Mouse (Mus musculus): ENCODE results near the gene Dnajc7. TPM values are rescaled to one million over a fixed set of nuclear protein-coding genes. Genes with fewer than 3 reads are reported as not detected.
"Not testable (repeated sequence)": the region's sequence is repeated elsewhere in the genome, so short reads cannot be mapped to it uniquely, and the experiment has no call there.

Dnajc7 gene
- polyA plus RNA-seq, 1 experiment from 2014 or later: 238 TPM

GRCm38 (mm10) chr11:100628862-100629352, 8.9 kb upstream of the Dnajc7 start:
- Histone ChIP-seq H3K9ac (no peak overlapping the region), H3K4me3 (replicated peaks) (no peak overlapping the region)
- WGBS: 25% methylated on average over 13 of the region's 13 CpGs

GRCm38 (mm10) chr11:100628056-100628455, 8.1 kb upstream of the Dnajc7 start:
- H3K9me3 ChIP-seq (replicated peaks): no peaks in the 10 kb centered on the region
- no peak overlapping the region for H3K9ac ChIP-seq
- no peak overlapping the region for H3K27ac ChIP-seq
- 90% methylated on average over 5 of the region's 5 CpGs for WGBS
- no peak for ATAC-seq (replicated peaks; ENCODE audit: low FRiP score)
- no peak overlapping the region for H3K4me2 ChIP-seq
- peaks cover 22% of the 10 kb centered on the region for H3K4me1 ChIP-seq
- H3K36me3 ChIP-seq: peaks cover 28% of the 10 kb centered on the region
- no peak overlapping the region for H3K4me3 ChIP-seq (replicated peaks)
- peaks cover 3% of the 10 kb centered on the region; the same call in 1 of the 2 replicates for H3K27me3 ChIP-seq

More at GRCm38 (mm10) chr11:100628862-100629352, 8.9 kb upstream of the Dnajc7 start:
- H3K9me3 ChIP-seq (replicated peaks): no peaks in the 10 kb centered on the region
- 0 out of 2 replicates have a peak overlapping the region, but pooled peaks have one; percentile 24 for H3K27ac ChIP-seq
- H3K4me1 ChIP-seq: peaks cover 16% of the 10 kb centered on the region
- ATAC-seq (replicated peaks; ENCODE audit: low FRiP score): peak; percentile 16; the same call in 1 of the 2 replicates
- H3K4me2 ChIP-seq: no peak overlapping the region; the same call in 1 of the 2 replicates
- peaks cover 28% of the 10 kb centered on the region for H3K36me3 ChIP-seq
- peaks cover 8% of the 10 kb centered on the region; the same call in 1 of the 2 replicates for H3K27me3 ChIP-seq

- Histone ChIP-seq H3K27me3 (peaks cover 3% of the 10 kb centered on the region; the same call in 1 of the 2 replicates), H3K4me3 (replicated peaks) (no peak overlapping the region), H3K4me2 (no peak overlapping the region), H3K4me1 (peaks cover 27% of the 10 kb centered on the region), H3K9me3 (replicated peaks) (no peaks in the 10 kb centered on the region), H3K36me3 (peaks cover 28% of the 10 kb centered on the region), H3K9ac (no peak overlapping the region), H3K27ac (no peak overlapping the region)
- WGBS: 19% methylated on average over 9 of the region's 9 CpGs
- ATAC-seq (replicated peaks; ENCODE audit: low FRiP score): peak; percentile 56; the same call in 1 of the 2 replicates
These were observed 6.8 kb upstream of the Dnajc7 start for GRCm38 (mm10) chr11:100626701-100627195.

- Histone ChIP-seq H3K4me2 (no peak overlapping the region), H3K36me3 (peaks cover 28% of the 10 kb centered on the region), H3K9me3 (replicated peaks) (no peaks in the 10 kb centered on the region), H3K4me3 (replicated peaks) (no peak overlapping the region), H3K4me1 (peaks cover 27% of the 10 kb centered on the region), H3K9ac (no peak overlapping the region), H3K27me3 (peaks cover 3% of the 10 kb centered on the region; the same call in 1 of the 2 replicates), H3K27ac (no peak overlapping the region)
- 90% methylated on average over 23 of the region's 23 CpGs for WGBS
- no peak for ATAC-seq (replicated peaks; ENCODE audit: low FRiP score)
These were observed 6.1 kb upstream of the Dnajc7 start for GRCm38 (mm10) chr11:100625754-100626700.

GRCm38 (mm10) chr11:100623867-100624266, 3.9 kb upstream of the Dnajc7 start:
- peak overlapping the region; percentile 41; the same call in 1 of the 2 replicates for H3K27ac ChIP-seq

GRCm38 (mm10) chr11:100622714-100623113, 2.7 kb upstream of the Dnajc7 start:
- H3K9ac ChIP-seq: peak overlapping the region; percentile 72
- no peaks in the 10 kb centered on the region for H3K9me3 ChIP-seq (replicated peaks)
- peaks cover 31% of the 10 kb centered on the region for H3K4me1 ChIP-seq
- under 1% methylated on average over 24 of the region's 24 CpGs for WGBS
- ATAC-seq (replicated peaks; ENCODE audit: low FRiP score): peak; percentile 81
- peak overlapping the region; percentile 89 for H3K27ac ChIP-seq
- peak overlapping the region; percentile 77 for H3K4me3 ChIP-seq (replicated peaks)
- peak overlapping the region; percentile 71 for H3K4me2 ChIP-seq
- H3K36me3 ChIP-seq: peaks cover 28% of the 10 kb centered on the region
- H3K27me3 ChIP-seq: no peaks in the 10 kb centered on the region

More at GRCm38 (mm10) chr11:100623867-100624266, 3.9 kb upstream of the Dnajc7 start:
- peak overlapping the region; percentile 77 for H3K4me3 ChIP-seq (replicated peaks)
- H3K4me2 ChIP-seq: peak overlapping the region; percentile 71
- H3K36me3 ChIP-seq: peaks cover 28% of the 10 kb centered on the region
- no peaks in the 10 kb centered on the region for H3K9me3 ChIP-seq (replicated peaks)
- 33% methylated on average over 5 of the region's 5 CpGs for WGBS
- ATAC-seq (replicated peaks; ENCODE audit: low FRiP score): no peak
- H3K27me3 ChIP-seq: no peaks in the 10 kb centered on the region
- peaks cover 29% of the 10 kb centered on the region for H3K4me1 ChIP-seq
- H3K9ac ChIP-seq: peak overlapping the region; percentile 72; the same call in 1 of the 2 replicates

- peak; percentile 95 for ATAC-seq (replicated peaks; ENCODE audit: low FRiP score)
- WGBS: under 1% methylated on average over 40 of the region's 40 CpGs
- H3K4me1 ChIP-seq: peaks cover 38% of the 10 kb centered on the region
- peak overlapping the region; percentile 97 for H3K4me3 ChIP-seq (replicated peaks)
- H3K27me3 ChIP-seq: no peaks in the 10 kb centered on the region
- peak overlapping the region; percentile 93 for H3K9ac ChIP-seq
- no peaks in the 10 kb centered on the region for H3K9me3 ChIP-seq (replicated peaks)
- H3K36me3 ChIP-seq: peaks cover 7% of the 10 kb centered on the region; the same call in 1 of the 2 replicates
- H3K4me2 ChIP-seq: peak overlapping the region; percentile 81
- H3K27ac ChIP-seq: peak overlapping the region; percentile 96
These were observed 438 bp downstream of the Dnajc7 start for GRCm38 (mm10) chr11:100619485-100619975.

GRCm38 (mm10) chr11:100618761-100619484, 1.0 kb downstream of the Dnajc7 start, which contains the start of gene Nkiras2:
Gene Nkiras2, plus strand, starts transcription at chr11:100619244.
- H3K27ac ChIP-seq: peak within 1 kb of the TSS; percentile 96
- peak within 1 kb of the TSS; percentile 93 for H3K9ac ChIP-seq
- peak; percentile 65 for ATAC-seq (replicated peaks; ENCODE audit: low FRiP score)
- peak within 1 kb of the TSS; percentile 81 for H3K4me2 ChIP-seq
- no peaks in the 10 kb centered on the region for H3K27me3 ChIP-seq
- H3K4me3 ChIP-seq (replicated peaks): peak within 1 kb of the TSS; percentile 97
- H3K36me3 ChIP-seq: peaks cover 7% of the 10 kb centered on the region; the same call in 1 of the 2 replicates
- peaks cover 32% of the 10 kb centered on the region for H3K4me1 ChIP-seq
- H3K9me3 ChIP-seq (replicated peaks): no peaks in the 10 kb centered on the region
- under 1% methylated on average over 36 of the region's 36 CpGs for whole genome bisulfite sequencing

- H3K9ac ChIP-seq: peak overlapping the region; percentile 23; the same call in 1 of the 2 replicates
These were observed 2.5 kb downstream of the Dnajc7 start for GRCm38 (mm10) chr11:100617480-100617879.

GRCm38 (mm10) chr11:100616836-100617235, 3.1 kb downstream of the Dnajc7 start:
- not testable (repeated sequence) for H3K9me3 ChIP-seq (replicated peaks); H3K4me3 ChIP-seq (replicated peaks); H3K27ac ChIP-seq; ATAC-seq (replicated peaks; ENCODE audit: low FRiP score); H3K9ac ChIP-seq; H3K27me3 ChIP-seq; H3K4me2 ChIP-seq
- WGBS: 95% methylated on average over 7 of the region's 7 CpGs
- Histone ChIP-seq H3K4me1 (peaks cover 21% of the 10 kb centered on the region), H3K36me3 (peaks cover 12% of the 10 kb centered on the region)

More at GRCm38 (mm10) chr11:100617480-100617879, 2.5 kb downstream of the Dnajc7 start:
- H3K36me3 ChIP-seq: peaks cover 7% of the 10 kb centered on the region; the same call in 1 of the 2 replicates
- H3K4me2 ChIP-seq: peak overlapping the region; percentile 81; the same call in 1 of the 2 replicates
- WGBS: 87% methylated on average over 4 of the region's 4 CpGs
- no peak for ATAC-seq (replicated peaks; ENCODE audit: low FRiP score)
- no peak overlapping the region for H3K27ac ChIP-seq
- H3K4me1 ChIP-seq: peaks cover 25% of the 10 kb centered on the region
- no peaks in the 10 kb centered on the region for H3K27me3 ChIP-seq
- H3K9me3 ChIP-seq (replicated peaks): no peaks in the 10 kb centered on the region
- H3K4me3 ChIP-seq (replicated peaks): no peak overlapping the region

- Histone ChIP-seq H3K4me2 (no peak overlapping the region), H3K4me1 (peaks cover 21% of the 10 kb centered on the region), H3K36me3 (peaks cover 16% of the 10 kb centered on the region), H3K27me3 (no peaks in the 10 kb centered on the region), H3K9ac (no peak overlapping the region), H3K9me3 (replicated peaks) (no peaks in the 10 kb centered on the region), H3K27ac (no peak overlapping the region), H3K4me3 (replicated peaks) (no peak overlapping the region)
- WGBS: 87% methylated on average over 5 of the region's 5 CpGs
- ATAC-seq (replicated peaks; ENCODE audit: low FRiP score): no peak
These were observed 3.6 kb downstream of the Dnajc7 start for GRCm38 (mm10) chr11:100616332-100616731.
